Mouse (Mus musculus): ENCODE results near the gene Tmed2.

- TF ChIP-seq CTCF (IDR thresholded peaks at IDR 0.05), result no peak; the same call in 1 of the 2 replicates
- TF ChIP-seq EP300 (IDR thresholded peaks at IDR 0.05), result no peak
Measured at GRCm38 (mm10) chr5:124540905-124541601, 558 bp downstream of the Tmed2 start.

All from lung, postnatal 0 days (tissue).